Mouse (Mus musculus): ENCODE measurements around the gene Lrrc74a. TPM values are rescaled to one million over a fixed set of nuclear protein-coding genes. Genes with fewer than 3 reads are reported as not detected.

Lrrc74a gene
- polyA plus RNA-seq, 1 experiment from 2014 or later: not detected

DNA sequence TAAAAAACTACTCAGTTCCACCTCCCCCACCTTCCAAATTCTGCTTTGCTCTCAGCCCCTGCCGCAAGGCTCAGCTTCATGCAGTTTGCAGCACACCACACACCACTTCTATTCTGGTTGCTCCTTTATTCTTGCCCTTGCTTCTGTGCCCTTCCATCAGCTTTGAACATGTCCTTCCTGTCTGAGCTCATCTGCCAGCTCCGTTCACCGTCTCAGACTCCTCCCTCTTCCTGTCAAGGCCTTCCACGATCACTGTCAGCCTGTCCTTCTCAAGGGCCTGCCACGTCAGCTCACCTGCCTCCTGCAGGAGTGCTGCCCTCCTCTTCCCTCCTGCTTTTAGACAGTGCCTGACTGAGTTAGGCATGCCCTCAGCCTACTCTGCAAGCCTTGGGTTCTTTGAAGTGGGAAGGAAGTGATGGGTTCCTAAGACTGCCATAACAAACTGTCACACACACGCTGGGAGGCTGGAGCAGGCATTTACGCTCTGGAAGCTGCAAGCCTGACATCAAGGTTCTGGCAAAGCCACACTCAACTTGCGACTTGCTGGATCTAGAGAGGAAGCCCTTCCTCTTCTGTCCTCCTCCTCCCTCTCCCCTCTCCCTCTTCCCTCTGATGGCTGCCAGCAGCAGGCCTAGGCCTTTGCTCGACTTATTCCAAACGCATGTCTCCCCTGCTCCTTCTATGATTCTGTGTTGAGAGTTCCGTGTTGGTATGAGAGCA is 76.7 kb downstream of the Lrrc74a start:
- DNase-seq (ENCODE audit: low spot score) (no peak), ATAC-seq (ENCODE audit: low FRiP score, low TSS enrichment) (no peak)
- peak overlapping the region; percentile 56 for H3K27ac ChIP-seq (replicated peaks)
- no peak for TF ChIP-seq EP300 (optimal IDR thresholded peaks at IDR 0.05)
- TF ChIP-seq CTCF (IDR thresholded peaks at IDR 0.05; ENCODE audit: low read depth): no peak
- no peak overlapping the region for H3K4me3 ChIP-seq (ENCODE audit: low read depth, low read length)
- no peaks in the 10 kb centered on the region for H3K36me3 ChIP-seq (ENCODE audit: control insufficient read depth, insufficient read depth, low read length)
- H3K27me3 ChIP-seq (ENCODE audit: control insufficient read depth, insufficient read depth, low read length): no peaks in the 10 kb centered on the region
- no peak overlapping the region for H3K9ac ChIP-seq (ENCODE audit: low read length)
- H3K9me3 ChIP-seq (ENCODE audit: control insufficient read depth, low read length): no peaks in the 10 kb centered on the region
- no peak overlapping the region for H3K4me2 ChIP-seq (replicated peaks; ENCODE audit: low read depth)
- peaks cover 7% of the 10 kb centered on the region for H3K4me1 ChIP-seq (replicated peaks; ENCODE audit: control insufficient read depth, insufficient read depth)
- WGBS: 38% methylated on average over 11 of the region's 11 CpGs

GRCm38 (mm10) chr12:86812782-86813181 is 78.6 kb downstream of the Lrrc74a start:
- no peak overlapping the region for H3K4me2 ChIP-seq (replicated peaks; ENCODE audit: low read depth)
- ATAC-seq (ENCODE audit: low FRiP score, low TSS enrichment) (no peak), DNase-seq (ENCODE audit: low spot score) (no peak)
- 70% methylated on average over 3 of the region's 3 CpGs for WGBS
- peaks cover 6% of the 10 kb centered on the region; the same call in 1 of the 2 replicates for H3K4me1 ChIP-seq (replicated peaks; ENCODE audit: control insufficient read depth, insufficient read depth)
- no peak for TF ChIP-seq EP300 (optimal IDR thresholded peaks at IDR 0.05)
- TF ChIP-seq CTCF (IDR thresholded peaks at IDR 0.05; ENCODE audit: low read depth): no peak
- no peak overlapping the region for H3K4me3 ChIP-seq (ENCODE audit: low read depth, low read length)
- no peak overlapping the region for H3K9ac ChIP-seq (ENCODE audit: low read length)
- H3K27ac ChIP-seq (replicated peaks): no peak overlapping the region
- H3K36me3 ChIP-seq (ENCODE audit: control insufficient read depth, insufficient read depth, low read length): no peaks in the 10 kb centered on the region
- no peaks in the 10 kb centered on the region for H3K27me3 ChIP-seq (ENCODE audit: control insufficient read depth, insufficient read depth, low read length)
- H3K9me3 ChIP-seq (ENCODE audit: control insufficient read depth, low read length): no peaks in the 10 kb centered on the region

Other genes starting within 250 kb of the Lrrc74a start
- 3.4 and 3.5 TPM in 2 replicates for gene Vash1, start 55.7 kb upstream of the Lrrc74a start, polyA plus RNA-seq (2015; fragmentation: Nextera tagmentation; extraction: Ambion mirVana)
- 3.9 and 4.3 TPM in 2 replicates for gene Angel1, start 7.9 kb upstream of the Lrrc74a start, polyA plus RNA-seq (2015; fragmentation: Nextera tagmentation; extraction: Ambion mirVana)
- 19.1 and 19.8 TPM in 2 replicates for gene Irf2bpl, start 150.4 kb downstream of the Lrrc74a start, polyA plus RNA-seq (2015; fragmentation: Nextera tagmentation; extraction: Ambion mirVana)
- 10.1 and 10.8 TPM in 2 replicates for gene Cipc, start 212.7 kb downstream of the Lrrc74a start, polyA plus RNA-seq (2015; fragmentation: Nextera tagmentation; extraction: Ambion mirVana)

Data from stomach, postnatal 0 days (tissue).